Mouse (Mus musculus) limb, embryonic 10.5 days (tissue): ENCODE data around the gene Rapgefl1. TPM values are rescaled to one million over a fixed set of nuclear protein-coding genes. Genes with fewer than 3 reads are reported as not detected.

Experiments used
- DNase-seq: peaks from one replicate; pipeline ENCODE4 v3.0.0-alpha.2; 2017; ENCODE audit warnings: low spot score
- H3K27ac ChIP-seq: fragments of 300-500 bp; sonication (generic); 2 replicates; pipeline ENCODE4 v1.5.1; 2016; ENCODE audit warnings: mild to moderate bottlenecking
- H3K27me3 ChIP-seq: fragments of 300-500 bp; sonication (generic); 2 replicates; pipeline ENCODE4 v1.6.1; 2016; ENCODE audit warnings: low read depth, mild to moderate bottlenecking; ENCODE audit not compliant: poor library complexity, severe bottlenecking
- H3K36me3 ChIP-seq: fragments of 300-500 bp; sonication (generic); 2 replicates; pipeline ENCODE4 v1.6.1; 2016; ENCODE audit warnings: mild to moderate bottlenecking, moderate library complexity
- H3K4me1 ChIP-seq: fragments of 300-500 bp; sonication (generic); 2 replicates; pipeline ENCODE4 v1.6.1; 2016
- H3K4me3 ChIP-seq: fragments of 300-500 bp; sonication (generic); 2 replicates; pipeline ENCODE4 v1.5.1; 2016; ENCODE audit warnings: mild to moderate bottlenecking, moderate library complexity
- H3K9me3 ChIP-seq: fragments of 300-500 bp; sonication (generic); replicated peaks from 2 replicates; pipeline ENCODE4 v1.6.1; 2016; ENCODE audit warnings: mild to moderate bottlenecking
- WGBS: fragments of 180-500 bp; shearing (Covaris S2); methylation state at CpG from one replicate; pipeline ENCODE4 v1.1.7; 2016; 5-methylcytosine and 5-hydroxymethylcytosine counted together
- polyA plus RNA-seq: library from polyadenylated mRNA; unstranded; fragments of >200 nt; fragmentation: Nextera tagmentation; extraction: Ambion mirVana; gene quantifications from 2 replicates; pipeline ENCODE4 v1.2.1, GENCODE M21; 2016

Gene Rapgefl1
- polyA plus RNA-seq, 1 experiment from 2014 or later, result 1.9 TPM

DNA sequence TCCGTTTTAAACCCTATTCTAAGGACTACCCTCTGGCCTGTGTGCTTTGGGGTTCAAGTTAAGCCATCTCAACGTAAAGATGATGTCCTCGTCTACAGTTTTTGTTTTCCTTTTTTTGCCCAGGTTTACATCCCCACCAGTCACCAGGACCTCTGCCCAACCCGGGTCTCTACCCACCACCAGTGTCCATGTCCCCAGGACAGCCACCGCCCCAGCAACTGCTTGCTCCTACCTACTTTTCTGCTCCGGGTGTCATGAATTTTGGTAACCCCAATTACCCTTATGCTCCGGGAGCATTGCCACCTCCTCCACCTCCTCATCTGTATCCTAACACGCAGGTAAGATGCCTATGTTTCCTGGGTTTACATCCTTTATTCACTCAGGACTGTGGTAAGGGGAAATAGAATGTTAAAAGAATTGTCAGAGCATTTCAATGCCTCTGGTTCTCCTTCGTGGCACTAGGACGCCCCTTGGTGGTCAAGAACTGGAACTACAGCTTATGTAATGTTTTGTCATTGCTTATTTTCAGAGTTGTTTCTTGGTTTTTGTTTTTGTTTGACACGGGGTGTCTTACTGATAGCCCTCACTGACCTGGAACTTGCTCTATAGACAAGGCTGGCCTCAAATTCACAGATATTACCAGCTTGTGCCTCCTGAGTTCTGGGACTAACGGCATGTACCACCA lies 7.4 kb upstream of the Rapgefl1 start:
- Histone ChIP-seq H3K9me3 (no peaks in the 10 kb centered on the region), H3K4me3 (no peak overlapping the region), H3K27me3 (no peaks in the 10 kb centered on the region), H3K36me3 (peaks cover 100% of the 10 kb centered on the region), H3K4me1 (no peaks in the 10 kb centered on the region), H3K27ac (no peak overlapping the region)
- WGBS, result 80% methylated on average over 12 of the region's 12 CpGs
- no peak for DNase-seq

DNA sequence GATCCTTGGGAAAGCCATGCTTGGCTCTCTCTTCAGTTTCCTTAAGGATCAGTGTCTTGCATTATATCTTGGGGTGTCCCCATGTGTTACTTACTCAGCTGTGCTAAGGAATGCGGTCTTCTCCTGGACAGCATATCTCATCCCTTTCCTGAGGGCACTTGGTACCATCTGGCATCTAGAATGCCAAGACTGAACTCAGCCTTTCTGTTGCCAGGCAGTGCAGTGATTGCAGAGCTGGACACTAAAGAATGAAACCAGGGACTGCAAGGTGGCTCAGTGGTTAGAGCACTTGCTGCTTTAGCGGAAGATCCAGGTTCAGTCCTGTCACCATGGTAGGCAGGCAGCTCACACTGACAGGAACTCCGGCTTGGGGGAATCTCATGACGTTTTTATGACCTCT lies 6.7 kb upstream of the Rapgefl1 start:
- no peaks in the 10 kb centered on the region for H3K27me3 ChIP-seq
- peaks cover 100% of the 10 kb centered on the region for H3K36me3 ChIP-seq
- DNase-seq, result no peak
- WGBS, result 73% methylated on average over 4 of the region's 4 CpGs
- no peaks in the 10 kb centered on the region for H3K9me3 ChIP-seq
- no peak overlapping the region for H3K27ac ChIP-seq
- H3K4me3 ChIP-seq, result no peak overlapping the region
- H3K4me1 ChIP-seq, result no peaks in the 10 kb centered on the region

DNA sequence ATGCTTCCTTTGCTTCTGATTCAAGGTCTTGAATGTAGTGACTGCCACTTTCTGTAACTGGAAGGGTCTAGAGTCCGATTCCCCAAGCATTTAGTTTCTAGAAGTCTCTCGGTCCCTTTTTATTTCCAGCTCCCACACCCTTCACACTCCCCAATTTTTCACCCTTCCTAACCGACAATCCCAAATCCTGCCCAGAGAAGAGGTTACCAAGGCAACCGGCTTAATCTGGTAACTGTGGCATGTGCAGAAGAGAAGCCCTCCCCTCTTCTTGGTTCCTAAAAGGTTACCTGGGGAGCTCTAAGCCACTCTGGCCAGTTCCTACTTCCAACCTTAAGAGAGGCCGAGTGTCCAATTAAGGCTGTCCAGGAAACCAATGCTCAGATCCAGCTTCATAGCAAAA lies 1.3 kb upstream of the Rapgefl1 start:
- 63% methylated on average over 5 of the region's 5 CpGs for WGBS
- no peaks in the 10 kb centered on the region for H3K9me3 ChIP-seq
- H3K36me3 ChIP-seq, result peaks cover 48% of the 10 kb centered on the region
- DNase-seq, result no peak
- peaks cover 34% of the 10 kb centered on the region for H3K27me3 ChIP-seq
- no peak overlapping the region for H3K27ac ChIP-seq
- peaks cover 36% of the 10 kb centered on the region for H3K4me1 ChIP-seq
- no peak overlapping the region for H3K4me3 ChIP-seq

DNA sequence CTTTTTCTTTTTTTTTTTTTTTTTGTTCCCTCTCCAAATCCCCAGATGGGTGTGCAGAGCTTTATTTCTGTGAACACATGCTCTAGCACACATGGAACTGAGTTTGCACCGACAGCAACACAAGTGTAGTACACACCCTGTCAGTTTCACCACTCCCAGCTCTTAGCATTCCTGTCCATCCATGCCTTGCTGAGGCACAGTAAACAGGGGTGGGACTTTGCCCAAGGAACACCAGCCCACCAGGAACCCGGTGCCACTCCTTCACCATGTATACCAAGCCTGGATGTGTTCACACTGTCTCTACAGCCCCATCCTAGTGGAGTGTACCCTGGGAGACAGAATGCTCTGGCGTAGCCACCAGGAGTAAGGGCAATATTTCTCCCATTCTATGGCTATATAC lies 860 bp upstream of the Rapgefl1 start:
- 59% methylated on average over 3 of the region's 3 CpGs for WGBS

DNA sequence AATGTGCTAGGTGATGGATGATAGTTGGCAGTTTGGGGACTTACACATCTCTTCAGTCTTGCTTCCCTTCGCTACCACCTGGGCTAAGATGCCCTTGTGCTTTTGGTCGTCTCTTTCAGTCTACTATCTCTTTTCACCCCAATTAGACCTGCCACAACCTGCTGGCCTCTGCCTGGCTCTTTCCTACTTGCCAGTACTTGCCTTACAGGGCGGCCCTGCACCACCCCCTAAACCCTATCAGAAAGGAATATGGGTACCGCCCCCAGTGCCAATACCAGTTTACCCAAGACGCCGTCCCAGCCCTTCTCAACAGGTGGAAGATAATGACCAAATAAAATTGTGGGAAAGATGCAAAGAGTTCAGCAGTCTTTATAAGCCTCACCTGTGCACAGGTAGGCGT lies 457 bp upstream of the Rapgefl1 start:
- peak overlapping the region; percentile 67 for H3K4me3 ChIP-seq
- 0 out of 2 replicates have a peak overlapping the region, but pooled peaks have one; percentile 78 for H3K27ac ChIP-seq
- 21% methylated on average over 7 of the region's 7 CpGs for WGBS
- DNase-seq, result no peak
- peaks cover 34% of the 10 kb centered on the region for H3K27me3 ChIP-seq
- peaks cover 36% of the 10 kb centered on the region for H3K4me1 ChIP-seq
- H3K36me3 ChIP-seq, result peaks cover 39% of the 10 kb centered on the region
- no peaks in the 10 kb centered on the region for H3K9me3 ChIP-seq

More for the DNA sequence above, 860 bp upstream of the Rapgefl1 start:
- DNase-seq, result no peak
- no peak overlapping the region for H3K27ac ChIP-seq
- peaks cover 36% of the 10 kb centered on the region for H3K4me1 ChIP-seq
- 0 out of 2 replicates have a peak overlapping the region, but pooled peaks have one; percentile 67 for H3K4me3 ChIP-seq
- H3K9me3 ChIP-seq, result no peaks in the 10 kb centered on the region
- H3K27me3 ChIP-seq, result peaks cover 34% of the 10 kb centered on the region
- H3K36me3 ChIP-seq, result peaks cover 43% of the 10 kb centered on the region

DNA sequence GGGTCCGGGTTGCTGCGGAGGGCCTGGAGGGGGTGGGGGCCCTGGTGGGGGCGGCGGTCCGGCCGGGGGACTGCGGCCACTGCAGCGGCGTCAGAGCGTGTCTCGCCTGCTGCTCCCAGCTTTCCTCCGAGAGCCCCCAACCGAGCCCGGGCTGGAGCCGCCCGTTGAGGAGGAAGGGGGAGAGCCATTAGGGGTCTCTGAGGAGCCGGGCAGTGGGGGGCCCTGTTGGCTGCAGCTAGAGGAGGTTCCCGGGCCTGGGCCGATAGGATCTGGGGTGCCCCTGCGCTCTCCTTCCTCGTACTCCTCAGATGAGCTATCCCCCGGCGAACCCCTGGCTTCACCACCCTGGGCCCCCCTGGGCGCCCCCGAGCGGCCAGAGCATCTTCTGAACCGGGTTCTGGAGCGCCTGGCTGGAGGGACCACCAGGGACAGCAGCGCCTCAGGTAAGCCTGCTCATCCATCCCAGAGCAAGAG lies 683 bp downstream of the Rapgefl1 start:
- peak; percentile 53 for DNase-seq
- H3K27me3 ChIP-seq, result peaks cover 34% of the 10 kb centered on the region
- peak overlapping the region; percentile 67 for H3K4me3 ChIP-seq
- peak overlapping the region; percentile 78 for H3K27ac ChIP-seq
- under 1% methylated on average over 29 of the region's 29 CpGs for WGBS
- peaks cover 28% of the 10 kb centered on the region for H3K36me3 ChIP-seq
- H3K4me1 ChIP-seq, result peaks cover 36% of the 10 kb centered on the region
- H3K9me3 ChIP-seq, result no peaks in the 10 kb centered on the region

DNA sequence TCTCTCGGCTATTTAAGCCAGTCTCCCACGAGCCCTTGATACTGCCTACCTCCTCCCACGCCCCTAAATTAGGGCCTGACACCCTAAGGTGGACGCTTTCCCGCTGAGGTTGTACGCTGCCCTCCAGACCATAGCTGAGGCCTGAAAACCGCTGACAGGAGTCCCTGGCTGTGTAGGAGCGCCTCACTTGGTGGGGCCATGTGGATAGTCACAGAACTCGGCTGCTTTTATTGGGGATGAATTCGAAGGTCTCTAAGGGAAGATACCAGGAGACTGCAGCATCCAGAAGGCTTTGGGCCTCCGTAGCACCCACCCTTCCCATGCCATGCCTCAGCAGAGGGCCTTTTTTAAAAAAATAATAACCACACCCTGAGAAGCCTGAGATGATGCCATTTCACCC lies 1.3 kb downstream of the Rapgefl1 start:
- no peaks in the 10 kb centered on the region for H3K9me3 ChIP-seq
- peaks cover 36% of the 10 kb centered on the region for H3K4me1 ChIP-seq
- 45% methylated on average over 11 of the region's 11 CpGs for WGBS
- DNase-seq, result no peak
- peak overlapping the region; percentile 67 for H3K4me3 ChIP-seq
- peaks cover 34% of the 10 kb centered on the region for H3K27me3 ChIP-seq
- H3K27ac ChIP-seq, result no peak overlapping the region
- H3K36me3 ChIP-seq, result peaks cover 22% of the 10 kb centered on the region

DNA sequence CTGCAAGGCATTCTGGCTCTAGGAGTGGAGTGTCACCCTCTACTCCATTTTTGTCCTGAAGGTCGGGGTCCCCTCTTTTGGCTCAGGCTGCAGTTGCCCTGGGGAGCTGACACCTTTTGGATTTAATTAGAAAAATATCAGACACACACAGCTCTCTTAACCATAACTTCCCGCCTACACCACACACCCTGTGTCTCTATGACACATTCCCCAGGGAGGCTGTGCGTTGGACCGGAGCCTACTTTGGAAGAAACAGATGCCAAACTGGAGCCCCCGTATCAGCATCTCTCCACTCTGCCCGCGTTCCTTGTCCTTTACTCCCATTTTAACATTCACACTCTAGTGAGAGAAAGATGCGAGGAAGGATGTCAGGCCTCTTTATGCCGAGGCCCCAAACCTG lies 1.9 kb downstream of the Rapgefl1 start:
- Histone ChIP-seq H3K9me3 (no peaks in the 10 kb centered on the region), H3K4me1 (peaks cover 36% of the 10 kb centered on the region), H3K4me3 (no peak overlapping the region), H3K27me3 (peaks cover 34% of the 10 kb centered on the region), H3K36me3 (peaks cover 16% of the 10 kb centered on the region), H3K27ac (no peak overlapping the region)
- no peak for DNase-seq
- WGBS, result 83% methylated on average over 9 of the region's 9 CpGs

DNA sequence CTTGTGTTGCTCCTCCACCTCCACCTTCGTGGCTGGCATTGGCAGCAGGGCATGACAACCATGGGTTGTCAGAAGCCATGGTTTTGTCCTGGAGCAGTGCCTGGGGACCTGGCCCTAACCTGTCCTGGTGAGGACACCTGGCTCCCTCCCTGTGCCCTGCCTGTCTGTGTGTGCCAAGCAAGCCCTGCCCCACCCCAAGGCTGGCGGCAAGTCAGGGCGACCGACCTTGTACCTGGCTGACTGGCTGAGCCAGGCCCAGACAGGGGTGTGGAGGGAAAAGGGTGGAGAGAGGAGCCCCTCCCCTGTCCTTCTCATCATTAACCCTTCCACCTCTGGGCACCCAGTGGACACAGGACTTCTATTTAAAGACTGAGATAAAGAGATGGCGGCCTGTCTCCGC lies 2.8 kb downstream of the Rapgefl1 start:
- H3K27ac ChIP-seq, result no peak overlapping the region
- WGBS, result 45% methylated on average over 6 of the region's 6 CpGs
- H3K36me3 ChIP-seq, result peaks cover 7% of the 10 kb centered on the region
- no peak overlapping the region for H3K4me3 ChIP-seq
- no peaks in the 10 kb centered on the region for H3K9me3 ChIP-seq
- DNase-seq, result no peak
- H3K27me3 ChIP-seq, result peaks cover 34% of the 10 kb centered on the region
- peaks cover 36% of the 10 kb centered on the region for H3K4me1 ChIP-seq

DNA sequence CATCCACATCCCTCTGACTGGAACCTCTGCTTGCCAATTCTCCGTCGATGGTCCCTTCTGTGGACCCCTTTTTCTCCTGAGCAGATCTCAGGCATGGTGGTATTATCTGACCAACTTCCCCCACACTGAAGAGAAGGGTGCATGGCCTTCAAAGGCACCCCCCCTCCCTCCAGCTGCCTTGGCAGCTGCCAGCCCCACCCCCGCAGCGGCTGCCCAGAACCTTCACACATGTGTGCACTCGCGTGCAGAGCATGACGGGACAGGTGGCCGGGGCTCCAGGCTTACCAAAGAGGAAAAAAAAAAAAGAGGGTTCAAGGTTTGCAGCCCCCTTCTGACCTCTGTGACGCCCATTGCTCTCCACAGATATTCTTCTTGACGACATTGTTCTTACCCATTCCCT lies 3.3 kb downstream of the Rapgefl1 start:
- Histone ChIP-seq H3K27ac (no peak overlapping the region), H3K9me3 (no peaks in the 10 kb centered on the region), H3K36me3 (peaks cover 2% of the 10 kb centered on the region), H3K27me3 (peaks cover 34% of the 10 kb centered on the region), H3K4me1 (peaks cover 36% of the 10 kb centered on the region), H3K4me3 (no peak overlapping the region)
- 66% methylated on average over 10 of the region's 10 CpGs for WGBS
- DNase-seq, result no peak

DNA sequence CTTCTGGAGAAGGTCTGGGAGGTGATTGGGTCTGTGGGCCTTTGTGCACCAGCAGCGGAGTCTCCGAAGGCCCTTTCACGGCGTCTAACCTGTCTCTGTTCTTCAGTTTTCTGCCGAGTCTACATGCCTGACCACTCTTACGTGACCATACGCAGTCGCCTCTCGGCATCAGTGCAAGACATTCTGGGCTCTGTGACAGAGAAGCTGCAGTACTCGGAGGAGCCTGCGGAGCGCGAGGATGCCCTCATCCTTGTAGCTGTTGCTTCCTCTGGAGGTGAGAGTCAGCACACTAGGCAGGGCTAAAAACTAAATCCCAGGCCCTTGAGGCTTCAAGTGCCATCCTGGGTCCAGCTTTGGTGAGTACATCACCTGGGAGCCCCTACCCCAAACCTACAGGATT lies 9.4 kb downstream of the Rapgefl1 start:
- no peak for DNase-seq
- Histone ChIP-seq H3K4me3 (no peak overlapping the region), H3K9me3 (no peaks in the 10 kb centered on the region), H3K27ac (no peak overlapping the region), H3K27me3 (peaks cover 29% of the 10 kb centered on the region; the same call in 1 of the 2 replicates), H3K4me1 (peaks cover 24% of the 10 kb centered on the region), H3K36me3 (no peaks in the 10 kb centered on the region)
- WGBS, result 52% methylated on average over 13 of the region's 13 CpGs

DNA sequence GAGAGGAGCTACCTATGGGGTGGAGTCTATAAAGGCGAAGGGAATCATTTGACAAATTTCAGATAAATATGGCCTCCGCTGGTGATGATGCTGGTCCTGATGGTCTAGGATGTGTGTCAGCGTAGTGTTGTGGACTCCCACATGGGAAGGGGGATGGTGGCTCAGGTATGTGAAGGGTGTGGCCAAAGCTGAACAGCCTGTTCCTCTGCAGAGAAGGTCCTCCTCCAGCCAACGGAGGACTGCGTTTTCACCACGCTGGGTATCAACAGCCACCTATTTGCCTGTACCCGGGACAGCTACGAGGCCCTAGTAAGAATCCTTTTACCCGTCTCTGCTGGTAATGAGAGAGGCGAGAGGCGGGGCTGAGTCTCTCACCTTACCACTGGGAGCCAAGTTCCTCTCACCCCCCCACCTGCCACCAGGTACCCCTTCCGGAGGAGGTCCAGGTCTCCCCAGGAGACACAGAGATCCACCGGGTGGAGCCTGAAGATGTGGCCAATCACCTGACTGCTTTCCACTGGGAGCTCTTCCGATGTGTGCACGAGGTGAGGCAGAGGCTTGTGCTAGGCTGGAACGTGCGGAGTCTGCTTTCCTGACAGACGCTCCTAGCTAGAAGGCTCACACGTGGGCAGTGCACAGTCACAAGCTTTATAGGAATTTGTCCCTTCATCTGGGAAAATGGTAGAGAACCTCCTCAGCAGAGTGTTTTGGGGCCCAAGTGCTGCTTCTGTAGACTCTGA lies 10.4 kb downstream of the Rapgefl1 start:
- H3K36me3 ChIP-seq, result no peaks in the 10 kb centered on the region
- no peak overlapping the region for H3K4me3 ChIP-seq
- H3K27me3 ChIP-seq, result peaks cover 39% of the 10 kb centered on the region
- H3K4me1 ChIP-seq, result peaks cover 28% of the 10 kb centered on the region
- H3K9me3 ChIP-seq, result no peaks in the 10 kb centered on the region
- no peak overlapping the region for H3K27ac ChIP-seq
- WGBS, result 46% methylated on average over 19 of the region's 19 CpGs
- no peak for DNase-seq

DNA sequence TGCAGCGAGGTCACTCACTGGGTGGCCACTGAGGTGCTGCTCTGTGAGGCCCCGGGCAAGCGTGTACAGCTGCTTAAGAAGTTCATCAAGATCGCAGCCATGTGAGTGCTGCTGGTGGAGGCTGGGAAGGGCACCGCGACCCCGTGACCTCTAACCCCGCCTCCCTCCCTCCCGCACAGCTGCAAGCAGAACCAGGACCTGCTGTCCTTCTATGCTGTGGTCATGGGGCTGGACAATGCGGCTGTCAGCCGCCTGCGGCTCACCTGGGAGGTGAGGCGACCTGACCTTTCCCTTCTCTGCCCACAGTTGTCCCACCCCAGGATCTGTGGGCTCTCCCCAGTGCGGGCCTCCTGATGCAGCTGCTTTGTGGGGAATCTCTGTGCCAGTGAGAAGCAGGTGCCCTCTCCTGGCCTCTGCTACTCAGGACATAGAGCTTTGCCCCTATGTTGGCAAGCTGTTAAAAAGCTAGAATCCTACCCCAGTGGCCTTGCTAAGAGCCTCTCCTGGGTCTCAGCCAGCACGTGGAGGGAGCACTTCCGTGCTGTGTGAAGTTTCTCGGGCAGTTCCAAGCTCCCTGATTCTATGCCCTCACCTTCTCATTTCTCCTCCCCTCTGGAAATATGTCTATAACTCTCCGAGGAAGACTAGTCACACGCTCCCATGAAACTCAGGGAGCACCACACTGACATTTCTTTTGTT lies 12.8 kb downstream of the Rapgefl1 start:
- Histone ChIP-seq H3K9me3 (no peaks in the 10 kb centered on the region), H3K4me3 (peak overlapping the region; percentile 32), H3K27ac (peak overlapping the region; percentile 75), H3K36me3 (no peaks in the 10 kb centered on the region), H3K27me3 (peaks cover 40% of the 10 kb centered on the region), H3K4me1 (peaks cover 40% of the 10 kb centered on the region)
- 12% methylated on average over 19 of the region's 19 CpGs for WGBS
- DNase-seq, result peak; percentile 63
